Mouse (Mus musculus) right cerebral cortex, adult 18-20 months (tissue): ENCODE data around the gene Sgo1.

Source experiments
- DNase-seq: peaks from one replicate; pipeline ENCODE4 v3.0.0; 2022; ENCODE audit warnings: mixed read lengths

Sgo1 gene

GRCm38 (mm10) chr17:53643360-53643759 lies 45.8 kb downstream of the Sgo1 start:
- DNase-seq: no peak

- no peak for DNase-seq
These were observed 57.8 kb downstream of the Sgo1 start for GRCm38 (mm10) chr17:53631344-53631743.

GRCm38 (mm10) chr17:53628131-53628530 lies 61.0 kb downstream of the Sgo1 start:
- no peak for DNase-seq

DNA sequence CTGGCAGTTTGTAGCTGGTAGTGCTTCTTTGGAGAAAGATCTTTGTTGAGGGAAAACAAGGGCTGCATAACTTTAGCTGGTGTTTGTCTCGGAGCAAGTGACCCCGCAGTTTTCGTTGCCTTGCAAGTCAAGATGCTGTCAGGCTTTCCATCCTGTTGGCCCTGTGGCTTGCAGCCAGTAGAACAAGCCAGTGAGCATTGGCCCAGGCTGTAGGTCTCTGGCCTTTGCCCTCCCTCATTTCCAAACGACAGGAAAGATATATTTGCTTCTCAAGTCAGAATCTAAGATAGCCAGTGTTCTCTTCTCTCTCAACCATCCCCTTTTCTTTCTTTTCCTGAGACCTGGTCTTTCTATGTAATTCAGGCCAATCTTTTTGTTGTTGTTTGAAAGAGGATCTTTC lies 61.6 kb downstream of the Sgo1 start:
- DNase-seq: no peak

DNA sequence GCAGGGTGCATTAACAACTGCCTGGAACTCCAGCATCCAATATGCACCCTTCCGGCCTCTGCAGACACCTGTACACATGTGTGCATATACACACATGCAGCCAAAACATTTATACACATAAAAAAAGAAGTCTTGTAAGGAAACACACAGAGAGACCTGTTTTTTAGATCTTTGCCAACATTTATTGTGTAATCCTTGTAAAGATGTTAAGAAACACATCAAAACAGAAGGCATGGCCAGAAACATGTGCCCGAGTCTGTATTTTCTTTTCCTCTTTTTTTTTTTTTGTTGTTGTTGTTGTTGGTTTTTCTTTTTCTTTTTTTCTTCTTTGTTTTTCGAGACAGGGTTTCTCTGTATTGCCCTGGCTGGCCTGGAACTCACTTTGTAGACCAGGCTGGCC lies 63.0 kb downstream of the Sgo1 start:
- no peak for DNase-seq
